Mouse (Mus musculus): ENCODE results near the gene Vps45. TPM values are rescaled to one million over a fixed set of nuclear protein-coding genes. Genes with fewer than 3 reads are reported as not detected.

Vps45 gene
- total RNA-seq (2021) = 10 to 100 TPM; 41.8 to 47.1 TPM

- intact Hi-C loops (cut with DNase I) = loop anchor here (10.0 kb wide), 1 partner anchor 174 kb away; the partner anchor contains the start of gene Ciart
These were observed at the start of gene Vps45 for GRCm38 (mm10) chr3:96058231-96058896. TSS of gene Vps45 (minus strand) at chr3:96058466.

DNA sequence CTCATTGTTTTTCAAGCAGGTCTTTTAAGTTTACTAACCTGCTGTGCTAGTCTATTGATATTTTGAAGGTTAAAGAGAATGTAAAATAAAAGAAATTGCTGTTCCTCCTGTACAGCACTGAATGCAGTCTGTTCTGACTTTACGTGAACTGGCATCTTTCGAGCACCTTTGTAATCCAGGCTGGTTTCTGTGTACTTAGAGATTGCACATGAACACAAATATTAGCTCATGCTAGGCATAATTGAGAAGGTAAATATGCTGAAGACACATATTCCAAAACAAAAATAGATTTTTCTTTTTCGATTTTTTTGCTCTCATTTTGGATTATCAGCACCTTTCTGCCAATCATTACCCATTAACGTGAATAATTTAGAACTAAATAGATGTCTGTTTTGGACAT, 47.9 kb upstream of the Vps45 start:
- intact Hi-C loops (cut with DNase I) = loop anchor here (5.0 kb wide), 1 partner anchor 41 kb away; no protein-coding TSS in a partner anchor
- DNase-seq (ENCODE audit: low spot score in 2 of 2) = no peak

More at GRCm38 (mm10) chr3:96058231-96058896, at the start of gene Vps45:
- peak; percentile 78 to 87 for DNase-seq (ENCODE audit: low spot score in 2 of 2)

- intact Hi-C loops (cut with DNase I) = loop anchor here (2.0 to 5.0 kb wide), 2 partner anchors 42 to 68 kb away; partner anchors contain the start of gene Sf3b4
- DNase-seq (ENCODE audit: low spot score in 2 of 2) = no peak
These were observed 47.0 kb upstream of the Vps45 start for GRCm38 (mm10) chr3:96105232-96105747.

DNA sequence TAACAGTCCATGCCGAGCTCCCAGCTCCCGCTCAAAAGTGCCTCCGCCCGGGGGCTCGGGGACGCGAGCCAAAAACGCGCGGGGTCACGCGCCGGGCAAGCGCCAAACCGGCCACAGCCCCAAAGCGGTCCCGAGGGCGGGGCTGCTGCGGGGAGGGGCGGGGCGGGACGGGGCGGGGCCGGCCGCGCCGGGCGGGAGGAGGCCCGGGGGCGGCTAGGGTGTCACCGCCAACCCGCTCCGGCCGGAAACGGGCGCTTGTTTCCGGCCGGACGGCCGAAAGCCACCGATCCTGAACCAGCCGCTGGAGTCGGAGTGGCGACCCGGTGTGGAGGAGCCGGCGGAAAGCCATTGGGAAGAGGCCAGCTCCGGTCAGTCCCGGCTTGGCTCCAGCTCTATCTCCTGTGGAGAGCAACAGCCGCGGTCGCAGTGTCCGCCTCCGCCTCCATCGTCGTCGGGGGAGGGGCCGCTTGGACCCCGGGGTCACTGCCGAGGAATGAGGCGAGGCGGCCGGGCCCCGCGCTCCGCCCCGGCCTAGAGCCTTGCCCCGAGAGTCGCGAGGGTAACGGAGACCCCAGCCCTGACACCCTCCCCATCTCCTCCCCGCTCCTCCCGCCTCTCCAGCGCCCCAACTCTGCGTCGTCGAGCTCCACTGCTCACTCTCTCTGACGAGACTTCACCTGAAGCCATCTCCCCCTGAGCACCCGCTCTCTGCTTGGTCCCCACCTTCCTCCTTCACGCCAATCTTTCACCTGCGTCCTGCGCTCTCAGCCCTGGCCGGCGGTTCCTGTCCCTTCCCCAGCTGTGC, 46.2 kb upstream of the Vps45 start, which contains the start of gene Otud7b:
Otud7b (plus strand) TSS at position 267 of the 805 bp plus-strand sequence.
- intact Hi-C loops (cut with DNase I) = loop anchor here (2.0 to 5.0 kb wide), 2 partner anchors 43 to 68 kb away; partner anchors contain the start of gene Sf3b4
- peak; percentile 58 to 62 for DNase-seq (ENCODE audit: low spot score in 2 of 2)

DNA sequence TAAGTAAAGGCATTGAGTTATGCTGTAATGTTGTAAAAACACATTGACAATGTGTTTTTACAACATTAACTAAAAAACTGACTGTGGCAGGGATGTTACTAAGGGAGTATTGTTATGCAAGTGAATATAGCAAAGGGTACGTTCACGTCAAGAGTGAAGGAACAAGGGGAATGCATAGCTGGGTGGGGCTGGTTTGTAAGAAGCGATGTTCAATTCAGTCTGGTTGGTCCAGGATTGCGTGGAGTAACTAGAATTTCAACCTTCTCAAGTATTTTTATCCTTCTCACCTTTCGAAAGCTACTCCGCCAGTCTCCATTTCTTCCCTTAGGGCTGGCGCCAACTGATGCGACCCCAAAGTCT, 45.6 kb upstream of the Vps45 start:
- DNase-seq (ENCODE audit: low spot score in 2 of 2) = no peak
- intact Hi-C loops (cut with DNase I) = loop anchor here (2.0 kb wide), 1 partner anchor 69 kb away; the partner anchor contains the start of gene Sf3b4

DNA sequence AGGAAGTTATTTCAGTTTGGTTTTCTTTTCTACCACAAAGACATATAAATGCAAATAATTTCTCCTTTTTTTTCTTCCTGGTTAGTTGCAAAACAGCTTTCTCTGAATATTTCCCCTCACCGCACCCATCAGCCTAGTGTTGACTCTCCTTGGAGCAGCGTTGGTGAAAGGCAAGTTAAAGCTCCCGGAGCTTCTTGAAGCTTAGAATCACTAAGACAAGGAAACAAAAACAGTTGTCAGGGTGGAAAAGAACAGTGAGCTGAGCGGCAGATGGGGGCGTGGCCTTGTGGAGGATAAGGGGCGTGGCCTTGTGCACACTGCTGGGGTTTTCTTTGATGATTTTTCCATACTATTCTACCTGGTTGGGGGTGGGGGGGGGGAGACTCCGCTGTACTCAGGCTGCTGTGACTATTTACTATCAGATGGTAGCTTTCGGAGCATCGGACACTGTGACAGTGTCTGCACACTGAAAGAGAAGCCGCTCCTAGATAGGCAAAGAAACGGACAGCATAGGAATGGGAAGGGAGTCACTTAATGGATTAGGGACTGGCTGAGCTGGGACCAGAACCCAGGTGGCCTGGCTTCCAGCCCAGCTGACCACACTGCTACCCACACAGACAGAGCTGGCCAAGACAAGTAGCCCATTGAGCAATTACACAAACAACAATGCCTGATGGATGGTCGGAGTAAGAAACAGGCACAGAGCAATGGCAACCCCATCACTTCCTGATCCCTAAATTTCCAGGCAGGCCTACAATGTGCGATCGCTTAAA, 44.0 kb upstream of the Vps45 start:
- peak; percentile 15 to 56 for DNase-seq (ENCODE audit: low spot score in 2 of 2)
- intact Hi-C loops (cut with DNase I) = no loop called here

DNA sequence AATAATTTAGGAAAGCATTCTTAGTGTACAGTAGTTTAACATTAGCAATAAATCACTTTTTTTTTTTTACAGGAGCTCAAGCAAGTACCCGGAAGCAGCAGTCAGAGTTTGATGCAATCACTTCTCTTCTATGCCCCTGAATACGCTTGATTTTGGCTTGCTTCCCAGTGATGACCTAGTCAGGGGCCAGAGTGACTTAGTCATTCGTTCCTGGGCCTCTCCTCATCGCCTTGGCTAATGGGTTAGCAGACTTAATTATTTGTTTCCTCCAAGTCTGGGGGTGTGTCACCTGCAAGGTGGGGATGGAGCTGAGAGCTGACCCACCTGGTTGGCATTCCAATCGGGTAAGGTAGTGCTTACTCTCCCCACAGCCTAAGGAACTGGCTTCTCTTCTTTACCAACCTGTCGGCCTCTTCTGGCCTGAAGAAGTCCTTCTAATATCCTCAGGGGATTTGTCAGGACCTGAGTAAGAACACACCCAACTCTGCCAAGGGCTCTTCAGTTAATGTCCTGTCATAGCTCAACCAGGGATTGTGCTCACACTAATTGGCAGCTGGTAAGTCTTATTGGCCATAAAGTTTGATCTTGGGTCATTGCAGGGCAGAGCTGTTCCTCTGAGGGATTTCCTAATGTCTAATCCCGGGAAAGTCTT, 40.5 kb upstream of the Vps45 start:
- intact Hi-C loops (cut with DNase I) = no loop called here

GRCm38 (mm10) chr3:96098168-96098567, 39.9 kb upstream of the Vps45 start:
- intact Hi-C loops (cut with DNase I) = no loop called here
- no peak for DNase-seq (ENCODE audit: low spot score in 2 of 2)

More for the DNA sequence above, 40.5 kb upstream of the Vps45 start:
- DNase-seq (ENCODE audit: low spot score in 2 of 2) = no peak

GRCm38 (mm10) chr3:96094203-96094602, 35.9 kb upstream of the Vps45 start:
- no peak for DNase-seq (ENCODE audit: low spot score in 2 of 2)
- intact Hi-C loops (cut with DNase I) = no loop called here

- no peak for DNase-seq (ENCODE audit: low spot score in 2 of 2)
- intact Hi-C loops (cut with DNase I) = no loop called here
These were observed 35.2 kb upstream of the Vps45 start for GRCm38 (mm10) chr3:96093509-96093908.

GRCm38 (mm10) chr3:96091966-96092365, 33.7 kb upstream of the Vps45 start:
- DNase-seq (ENCODE audit: low spot score in 2 of 2) = no peak
- intact Hi-C loops (cut with DNase I) = no loop called here

DNA sequence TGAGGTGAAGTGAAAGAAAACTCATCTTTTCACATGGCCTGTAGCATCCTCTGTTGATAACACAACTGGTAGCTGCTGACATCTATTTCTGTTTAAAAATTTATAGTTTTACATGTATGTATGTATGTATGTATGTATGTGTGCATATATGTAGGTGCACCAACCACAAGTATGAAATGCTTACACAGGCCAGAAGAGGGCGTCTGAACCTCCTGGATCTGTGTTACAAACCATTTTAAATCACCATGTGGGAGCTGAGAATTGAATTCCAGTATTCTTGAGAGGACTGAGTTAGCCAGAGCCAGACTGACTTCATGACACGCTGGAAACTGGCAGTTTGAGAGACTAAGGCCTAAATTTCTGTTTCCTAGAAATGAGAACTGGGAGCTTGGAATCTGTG, 32.9 kb upstream of the Vps45 start:
- intact Hi-C loops (cut with DNase I) = no loop called here
- no peak for DNase-seq (ENCODE audit: low spot score in 2 of 2)

DNA sequence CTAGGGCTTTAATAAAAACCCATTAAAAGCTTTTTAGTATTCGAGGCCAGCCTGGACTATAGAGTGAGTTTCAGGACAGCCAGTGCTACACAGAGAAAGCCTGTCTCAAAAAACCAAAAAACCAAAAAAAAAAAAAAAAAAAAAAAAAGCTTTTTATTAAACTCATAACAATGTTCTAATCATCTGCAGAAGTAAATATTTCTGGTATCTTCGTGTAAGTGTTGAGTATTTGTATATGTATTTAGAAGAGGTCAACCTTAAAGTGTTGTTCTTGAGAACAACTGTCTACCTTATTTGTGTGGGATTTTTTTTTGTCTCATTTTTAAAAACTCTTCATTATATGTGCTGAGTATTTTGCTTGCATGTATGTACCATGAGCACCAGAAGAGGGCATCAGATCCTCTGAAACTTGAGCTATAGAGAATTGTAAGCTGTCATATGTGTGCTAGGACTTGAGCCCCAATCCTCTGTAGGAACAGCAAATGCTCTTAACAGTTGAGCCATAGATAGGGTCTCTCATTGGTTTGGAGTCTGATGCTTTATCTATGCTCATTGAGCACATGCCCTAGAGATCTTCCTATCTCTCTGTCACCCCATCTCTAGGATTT, 31.7 kb upstream of the Vps45 start:
- intact Hi-C loops (cut with DNase I) = no loop called here
- DNase-seq (ENCODE audit: low spot score in 2 of 2) = no peak

GRCm38 (mm10) chr3:96087801-96088200, 29.5 kb upstream of the Vps45 start:
- intact Hi-C loops (cut with DNase I) = no loop called here
- DNase-seq (ENCODE audit: low spot score in 2 of 2) = no peak

DNA sequence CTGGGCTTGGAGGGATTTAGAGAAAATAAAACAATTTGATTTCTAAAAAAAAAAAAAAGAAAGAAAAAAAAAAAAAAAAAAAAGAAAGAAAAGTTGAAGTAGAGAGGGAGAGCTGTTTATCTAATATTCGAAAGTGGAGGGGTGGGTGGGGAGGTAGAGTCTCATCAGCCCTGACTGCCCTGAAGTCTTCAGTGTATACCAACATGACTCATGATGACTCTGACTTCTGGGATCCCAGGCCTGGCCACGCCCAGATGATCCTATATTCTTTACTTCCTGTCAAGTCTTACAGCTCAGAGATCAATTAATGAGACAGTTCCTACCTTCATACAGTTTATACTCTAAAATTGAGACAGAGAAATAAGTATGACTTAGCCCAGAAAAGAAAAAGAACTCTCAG, 29.0 kb upstream of the Vps45 start:
- DNase-seq (ENCODE audit: low spot score in 2 of 2) = no peak
- intact Hi-C loops (cut with DNase I) = no loop called here

DNA sequence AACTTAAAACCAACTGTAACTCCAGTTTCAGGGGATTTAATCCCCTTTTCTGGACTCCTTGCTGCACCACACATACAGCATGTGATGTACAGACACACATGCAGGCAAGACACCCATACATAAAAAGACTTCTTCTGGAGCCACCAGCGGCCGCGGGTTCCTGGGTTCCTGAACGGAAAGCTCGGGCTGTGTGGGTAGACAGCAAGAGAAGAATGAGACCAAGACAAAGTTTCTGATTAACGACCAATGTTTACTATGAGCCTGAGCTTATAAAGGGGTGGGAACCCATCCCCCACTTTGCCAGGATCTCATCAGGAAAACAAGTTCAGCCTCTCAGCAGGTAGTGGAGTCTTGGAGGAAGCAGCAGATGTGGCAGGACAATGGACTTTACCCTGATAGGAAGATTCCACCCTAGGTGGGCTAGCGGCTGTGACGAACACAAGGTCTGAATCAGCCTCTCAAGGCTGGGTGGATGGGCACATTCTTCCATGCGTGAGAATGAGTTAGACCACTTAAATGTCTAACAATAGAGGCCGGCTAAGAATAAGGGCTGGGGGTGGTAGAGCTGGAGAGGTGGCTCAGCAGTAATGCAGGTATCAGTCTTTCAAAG, 26.0 kb upstream of the Vps45 start:
- no peak for DNase-seq (ENCODE audit: low spot score in 2 of 2)
- intact Hi-C loops (cut with DNase I) = loop anchor here (5.0 kb wide), 1 partner anchor 63 kb away; no protein-coding TSS in a partner anchor

DNA sequence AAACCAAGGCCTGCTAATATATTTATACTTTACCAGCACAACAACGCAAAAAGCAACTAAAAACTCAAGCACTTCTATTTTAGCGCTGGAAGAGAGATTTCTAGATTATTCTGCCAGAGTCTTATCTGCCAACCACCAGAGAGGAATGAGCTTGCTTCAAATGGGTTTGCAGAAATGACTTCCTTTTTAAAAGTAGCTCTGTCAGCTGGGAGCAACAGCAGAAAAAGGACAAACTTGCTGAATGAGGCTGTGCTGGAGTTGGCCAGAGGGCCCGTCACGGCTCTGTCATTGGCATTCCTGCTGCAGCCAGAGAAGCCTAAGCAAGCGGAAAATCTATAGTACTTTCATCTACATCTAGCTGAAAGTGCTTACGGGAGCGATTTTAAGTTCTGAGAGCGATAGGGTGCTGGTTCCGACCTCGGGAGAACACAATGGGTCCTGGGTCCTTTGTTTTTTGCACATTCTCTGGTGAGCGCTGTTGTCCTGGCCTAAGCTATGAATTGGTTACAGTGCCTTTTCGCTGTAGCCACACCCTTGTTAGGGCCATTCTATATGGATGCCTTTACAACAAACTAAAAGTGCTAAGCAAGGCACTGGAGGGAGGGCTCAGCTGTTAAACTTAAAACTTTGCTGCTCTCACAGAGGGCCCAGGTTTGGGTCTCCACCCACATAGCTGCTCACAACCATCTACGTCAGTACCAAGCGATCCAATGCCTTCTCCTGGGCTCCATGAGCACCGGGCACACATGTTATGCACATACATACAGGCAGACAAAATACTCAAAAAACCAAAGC, 24.6 kb upstream of the Vps45 start:
- DNase-seq (ENCODE audit: low spot score in 2 of 2) = no peak
- intact Hi-C loops (cut with DNase I) = loop anchor here (5.0 kb wide), 1 partner anchor 64 kb away; no protein-coding TSS in a partner anchor

Data from left cerebral cortex, postnatal 25 days (tissue).